In genomic region chr7:30590927-30591604, GRCm38 (mm10) we compare ENCODE assay signal across 17 mouse cellular contexts. TPM values are rescaled to one million over a fixed set of nuclear protein-coding genes. Genes with fewer than 3 reads are reported as not detected.
DNase-seq lines count a peak whose midpoint lies in the region; ATAC-seq and TF ChIP-seq lines count a peak whose summit lies in the region.
"Had no signal": no experiment of that assay in that cellular context is flagged by ENCODE, and none has a peak within 500 bp of the region (broad histone marks: within the 10 kb centered on the region; RNA-seq: fewer than 3 reads in every experiment).

No protein-coding gene starts in this region.

- peaks cover 8% of the 10 kb centered on the region for H3K36me3 ChIP-seq in hindbrain, embryonic 13.5 days
- 0 out of 2 replicates have a peak, but pooled peaks cover 7% of the 10 kb centered on the region for H3K36me3 ChIP-seq in hindbrain, postnatal 0 days (ENCODE audit: insufficient read depth, low read length)
- peaks cover 7% of the 10 kb centered on the region for H3K36me3 ChIP-seq in neural tube, embryonic 12.5 days
- peaks cover 7% of the 10 kb centered on the region for H3K36me3 ChIP-seq in neural tube, embryonic 13.5 days

- no peak overlapping the region for H3K27ac ChIP-seq in hindbrain, embryonic 13.5 days
- no peak overlapping the region for H3K27ac ChIP-seq in hindbrain, postnatal 0 days
- no peak overlapping the region for H3K27ac ChIP-seq in neural tube, embryonic 12.5 days
- H3K27ac ChIP-seq in neural tube, embryonic 13.5 days (replicated peaks): no peak overlapping the region
- H3K27ac ChIP-seq: heart, embryonic 15.5 days; liver, embryonic 13.5 days had no signal

- WGBS in hindbrain, embryonic 13.5 days: 85% methylated on average over 9 of the region's 9 CpGs
- WGBS in hindbrain, postnatal 0 days: 85% methylated on average over 9 of the region's 9 CpGs
- 85% methylated on average over 9 of the region's 9 CpGs for WGBS in neural tube, embryonic 12.5 days
- WGBS in neural tube, embryonic 13.5 days: 90% methylated on average over 9 of the region's 9 CpGs

- H3K4me2 ChIP-seq in hindbrain, embryonic 13.5 days: no peak overlapping the region
- H3K4me2 ChIP-seq in hindbrain, postnatal 0 days (ENCODE audit: low read depth, low read length): no peak overlapping the region
- no peak overlapping the region for H3K4me2 ChIP-seq in neural tube, embryonic 12.5 days (replicated peaks)
- no peak overlapping the region for H3K4me2 ChIP-seq in neural tube, embryonic 13.5 days
- H3K4me2 ChIP-seq: heart, embryonic 15.5 days; hindbrain, embryonic 14.5 days had no signal

- ATAC-seq in hindbrain, embryonic 13.5 days (ENCODE audit: low FRiP score): no peak
- ATAC-seq in hindbrain, postnatal 0 days: no peak
- no peak for ATAC-seq in neural tube, embryonic 12.5 days (ENCODE audit: low FRiP score, low read depth)
- ATAC-seq in neural tube, embryonic 13.5 days (ENCODE audit: low read depth): no peak
- no peak for ATAC-seq in frontal cortex, adult (ENCODE audit: low TSS enrichment)
- ATAC-seq: lung, postnatal 0 days had no signal

- peak; percentile 54 for DNase-seq in cerebellum, adult 11-12 months
- DNase-seq in cerebellum, postnatal 25 days: no peak
- DNase-seq in hindbrain, postnatal 0 days (ENCODE audit: low spot score): no peak
- no peak for DNase-seq in neural tube, embryonic 10.5 days (ENCODE audit: extremely low spot score, low spot score)
- DNase-seq: kidney, adult 9 months; liver, embryonic 13.5 days; right cerebral cortex, postnatal 25 days had no signal

- H3K9me3 ChIP-seq in hindbrain, embryonic 13.5 days: no peaks in the 10 kb centered on the region
- H3K9me3 ChIP-seq in hindbrain, postnatal 0 days (ENCODE audit: low read length): no peaks in the 10 kb centered on the region
- no peaks in the 10 kb centered on the region for H3K9me3 ChIP-seq in neural tube, embryonic 12.5 days
- H3K9me3 ChIP-seq in neural tube, embryonic 13.5 days: no peaks in the 10 kb centered on the region
- H3K9me3 ChIP-seq: heart, embryonic 15.5 days; liver, embryonic 13.5 days; megakaryocyte, embryonic 14.5 days had no signal

- H3K4me3 ChIP-seq in hindbrain, embryonic 13.5 days: no peak overlapping the region
- H3K4me3 ChIP-seq in hindbrain, postnatal 0 days (ENCODE audit: low read length): no peak overlapping the region
- no peak overlapping the region for H3K4me3 ChIP-seq in neural tube, embryonic 12.5 days
- no peak overlapping the region for H3K4me3 ChIP-seq in neural tube, embryonic 13.5 days
- H3K4me3 ChIP-seq: heart, embryonic 15.5 days; liver, embryonic 13.5 days had no signal

- H3K27me3 ChIP-seq in hindbrain, embryonic 13.5 days: no peaks in the 10 kb centered on the region; the same call in 1 of the 2 replicates
- no peaks in the 10 kb centered on the region for H3K27me3 ChIP-seq in hindbrain, postnatal 0 days (ENCODE audit: insufficient read depth, low read length)
- H3K27me3 ChIP-seq in neural tube, embryonic 12.5 days (replicated peaks): no peaks in the 10 kb centered on the region
- no peaks in the 10 kb centered on the region; the same call in 1 of the 2 replicates for H3K27me3 ChIP-seq in neural tube, embryonic 13.5 days

- peaks cover 30% of the 10 kb centered on the region for H3K4me1 ChIP-seq in hindbrain, embryonic 13.5 days (replicated peaks)
- peaks cover 8% of the 10 kb centered on the region for H3K4me1 ChIP-seq in hindbrain, postnatal 0 days (ENCODE audit: insufficient read depth, low read length)
- H3K4me1 ChIP-seq in neural tube, embryonic 12.5 days: peaks cover 19% of the 10 kb centered on the region
- H3K4me1 ChIP-seq in neural tube, embryonic 13.5 days (replicated peaks): peaks cover 24% of the 10 kb centered on the region

- TF ChIP-seq CTCF in hindbrain, postnatal 0 days (IDR thresholded peaks at IDR 0.05; ENCODE audit: low read depth): no peak

- peak overlapping the region; percentile 49 for H3K9ac ChIP-seq in hindbrain, embryonic 13.5 days
- no peak overlapping the region for H3K9ac ChIP-seq in hindbrain, postnatal 0 days (replicated peaks; ENCODE audit: low read length)
- 0 out of 2 replicates have a peak overlapping the region, but pooled peaks have one; percentile 36 for H3K9ac ChIP-seq in neural tube, embryonic 12.5 days
- peak overlapping the region; percentile 34; the same call in 1 of the 2 replicates for H3K9ac ChIP-seq in neural tube, embryonic 13.5 days
- H3K9ac ChIP-seq: heart, embryonic 15.5 days; hindbrain, embryonic 14.5 days; liver, embryonic 13.5 days had no signal

RNA-seq across cellular contexts. Expression of gene Kmt2b, which starts 2.5 kb away (rescaled TPM):
- polyA plus RNA-seq in hindbrain, embryonic 13.5 days (2015; fragmentation: Nextera tagmentation; extraction: Ambion mirVana): 10.7 and 11.3 TPM in 2 replicates
- total RNA-seq in hindbrain, postnatal 0 days (2014; rRNA removed): 27.1 and 36.7 TPM in 2 replicates
- 6.7 and 7.1 TPM in 2 replicates for polyA plus RNA-seq in hindbrain, postnatal 0 days (2015; fragmentation: Nextera tagmentation; extraction: Ambion mirVana)
- 12.2 and 13.7 TPM in 2 replicates for polyA plus RNA-seq in neural tube, embryonic 12.5 days (2016; fragmentation: Nextera tagmentation; extraction: Ambion mirVana)
- 9.0 and 9.9 TPM in 2 replicates for polyA plus RNA-seq in neural tube, embryonic 13.5 days (2015; fragmentation: Nextera tagmentation; extraction: Ambion mirVana)

RNA-seq across cellular contexts. Expression of gene Zbtb32, which starts 7.6 kb away (rescaled TPM):
- polyA plus RNA-seq in hindbrain, embryonic 13.5 days (2015; fragmentation: Nextera tagmentation; extraction: Ambion mirVana): 0.21 and 0.25 TPM in 2 replicates
- not detected in 2 replicates for total RNA-seq in hindbrain, postnatal 0 days (2014; rRNA removed)
- 0.18 and 0.23 TPM in 2 replicates for polyA plus RNA-seq in hindbrain, postnatal 0 days (2015; fragmentation: Nextera tagmentation; extraction: Ambion mirVana)
- 0.22 and 0.47 TPM in 2 replicates for polyA plus RNA-seq in neural tube, embryonic 12.5 days (2016; fragmentation: Nextera tagmentation; extraction: Ambion mirVana)
- polyA plus RNA-seq in neural tube, embryonic 13.5 days (2015; fragmentation: Nextera tagmentation; extraction: Ambion mirVana): 0.36 and 0.50 TPM in 2 replicates
- total RNA-seq: gastrocnemius, postnatal 4 days; left cerebral cortex, adult 8-10 months had no signal

RNA-seq across cellular contexts. Expression of gene Upk1a, which starts 21.6 kb away (rescaled TPM):
- 0.49 and 0.63 TPM in 2 replicates for polyA plus RNA-seq in hindbrain, embryonic 13.5 days (2015; fragmentation: Nextera tagmentation; extraction: Ambion mirVana)
- total RNA-seq in hindbrain, postnatal 0 days (2014; rRNA removed): 0.14 and 0.99 TPM in 2 replicates
- 0.62 and 0.99 TPM in 2 replicates for polyA plus RNA-seq in hindbrain, postnatal 0 days (2015; fragmentation: Nextera tagmentation; extraction: Ambion mirVana)
- 1.6 and 1.9 TPM in 2 replicates for polyA plus RNA-seq in neural tube, embryonic 12.5 days (2016; fragmentation: Nextera tagmentation; extraction: Ambion mirVana)
- polyA plus RNA-seq in neural tube, embryonic 13.5 days (2015; fragmentation: Nextera tagmentation; extraction: Ambion mirVana): 0.49 and 0.62 TPM in 2 replicates

RNA-seq across cellular contexts. Expression of gene Igflr1, which starts 25.8 kb away (rescaled TPM):
- polyA plus RNA-seq in hindbrain, embryonic 13.5 days (2015; fragmentation: Nextera tagmentation; extraction: Ambion mirVana): 5.3 and 6.1 TPM in 2 replicates
- total RNA-seq in hindbrain, postnatal 0 days (2014; rRNA removed): 5.6 TPM in 1 of 2 replicates, not detected in the other
- 2.6 and 3.4 TPM in 2 replicates for polyA plus RNA-seq in hindbrain, postnatal 0 days (2015; fragmentation: Nextera tagmentation; extraction: Ambion mirVana)
- 4.1 and 5.7 TPM in 2 replicates for polyA plus RNA-seq in neural tube, embryonic 12.5 days (2016; fragmentation: Nextera tagmentation; extraction: Ambion mirVana)
- polyA plus RNA-seq in neural tube, embryonic 13.5 days (2015; fragmentation: Nextera tagmentation; extraction: Ambion mirVana): 4.8 and 6.0 TPM in 2 replicates

RNA-seq across cellular contexts. Expression of gene Psenen, which starts 27.6 kb away (rescaled TPM):
- 134 and 139 TPM in 2 replicates for polyA plus RNA-seq in hindbrain, embryonic 13.5 days (2015; fragmentation: Nextera tagmentation; extraction: Ambion mirVana)
- 72.0 and 90.4 TPM in 2 replicates for total RNA-seq in hindbrain, postnatal 0 days (2014; rRNA removed)
- polyA plus RNA-seq in hindbrain, postnatal 0 days (2015; fragmentation: Nextera tagmentation; extraction: Ambion mirVana): 154 and 155 TPM in 2 replicates
- polyA plus RNA-seq in neural tube, embryonic 12.5 days (2016; fragmentation: Nextera tagmentation; extraction: Ambion mirVana): 137 and 143 TPM in 2 replicates
- polyA plus RNA-seq in neural tube, embryonic 13.5 days (2015; fragmentation: Nextera tagmentation; extraction: Ambion mirVana): 126 and 147 TPM in 2 replicates
